Mouse (Mus musculus) CH12.LX (cell line): Measurements from ENCODE around the gene Coa4. TPM values are rescaled to one million over a fixed set of nuclear protein-coding genes. Genes with fewer than 3 reads are reported as not detected.
A peak's percentile ranks its signal among the peaks of the same experiment; 100 is the strongest.

Experiments
- DNase-seq: peaks from one replicate; pipeline ENCODE4 v3.0.0-alpha.2; 2013; ENCODE audit errors: extremely low read depth
- H3K27ac ChIP-seq: 2 replicates; pipeline ENCODE4 v1.5.1; 2012; ENCODE audit warnings: low read depth, mild to moderate bottlenecking, control low read depth, moderate library complexity; ENCODE audit not compliant: insufficient read depth
- H3K27me3 ChIP-seq: replicated peaks from 2 replicates; pipeline ENCODE3; 2012; ENCODE audit warnings: inconsistent platforms
- H3K36me3 ChIP-seq, 2 experiments: replicated peaks in 1 of 2; 2 replicates each; pipeline versions ENCODE3 to v1.6.1; 2012; ENCODE audit warnings: inconsistent platforms in 1 of 2, low read length in 1 of 2, mild to moderate bottlenecking in 1 of 2, mixed read lengths in 1 of 2, moderate library complexity in 1 of 2; ENCODE audit not compliant: control insufficient read depth in 1 of 2, insufficient read depth in 1 of 2
- H3K4me1 ChIP-seq, 2 experiments: 2 replicates each; pipeline ENCODE4 v1.6.1; 2012; ENCODE audit warnings: inconsistent platforms in 1 of 2, moderate library complexity in 1 of 2; ENCODE audit not compliant: insufficient read depth in 2 of 2, control insufficient read depth in 1 of 2
- H3K4me2 ChIP-seq: 2 replicates; pipeline ENCODE4 v1.6.1; 2012; ENCODE audit warnings: low read depth, mild to moderate bottlenecking, control low read depth; ENCODE audit not compliant: poor library complexity, insufficient read depth, severe bottlenecking
- H3K4me3 ChIP-seq, 3 experiments: fragments of 150-350 bp in 1 of 3; sonication (generic) in 1 of 3; replicated peaks in 1 of 3; 2 replicates each; pipeline versions ENCODE3 to v1.5.1; 2011 to 2012; ENCODE audit warnings: low read depth in 2 of 3, low read length in 2 of 3, mild to moderate bottlenecking in 2 of 3, moderate library complexity in 2 of 3, control low read depth in 1 of 3, improper control_type of control experiment in 1 of 3, inconsistent platforms in 1 of 3, mixed read lengths in 1 of 3; ENCODE audit not compliant: poor library complexity in 1 of 3
- H3K79me2 ChIP-seq: replicated peaks from 2 replicates; pipeline ENCODE4 v1.6.1; 2012; ENCODE audit warnings: mild to moderate bottlenecking, moderate library complexity; ENCODE audit not compliant: control insufficient read depth, poor library complexity, insufficient read depth, severe bottlenecking; ENCODE audit errors: extremely low read depth
- H3K9ac ChIP-seq: 2 replicates; pipeline ENCODE4 v1.6.1; 2012; ENCODE audit warnings: low read depth, mild to moderate bottlenecking, control low read depth, moderate library complexity; ENCODE audit not compliant: insufficient read depth
- H3K9me3 ChIP-seq: replicated peaks from 2 replicates; pipeline ENCODE3; 2012; ENCODE audit warnings: low read length, inconsistent platforms, mixed read lengths
- BHLHE40 ChIP-seq: IDR thresholded peaks from 2 replicates; pipeline ENCODE4 v1.6.1; 2011; ENCODE audit warnings: mild to moderate bottlenecking, low read depth, low read length, improper control_type of control experiment
- CHD2 ChIP-seq: IDR thresholded peaks from 2 replicates; pipeline ENCODE4 v1.6.1; 2011; ENCODE audit warnings: low read length, improper control_type of control experiment
- CTCF ChIP-seq, 2 experiments: IDR thresholded peaks in 1 of 2; conservative IDR thresholded peaks in 1 of 2; 2 replicates each; pipeline ENCODE4 v1.5.1; 2011 to 2012; ENCODE audit warnings: low read depth in 2 of 2, low read length in 2 of 2, improper control_type of control experiment in 1 of 2, inconsistent platforms in 1 of 2, mild to moderate bottlenecking in 1 of 2, moderate library complexity in 1 of 2
- ELF1 ChIP-seq: IDR thresholded peaks from 2 replicates; pipeline ENCODE4 v1.6.1; 2014; ENCODE audit warnings: low read depth, mild to moderate bottlenecking, inconsistent platforms, low read length, improper control_type of control experiment
- ETS1 ChIP-seq: conservative IDR thresholded peaks from 2 replicates; pipeline ENCODE4 v1.6.1; 2012; ENCODE audit warnings: low read depth, mild to moderate bottlenecking, inconsistent platforms, low read length, improper control_type of control experiment, moderate library complexity
- GABPA ChIP-seq: IDR thresholded peaks from 2 replicates; pipeline ENCODE4 v1.6.1; 2012; ENCODE audit warnings: low read depth, low read length, improper control_type of control experiment, inconsistent platforms; ENCODE audit not compliant: insufficient replicate concordance
- HCFC1 ChIP-seq: IDR thresholded peaks from 2 replicates; pipeline ENCODE4 v1.6.1; 2012; ENCODE audit warnings: low read depth, mild to moderate bottlenecking, inconsistent platforms, low read length, improper control_type of control experiment
- IRF4 ChIP-seq: IDR thresholded peaks from 2 replicates; pipeline ENCODE4 v1.6.1; 2014; ENCODE audit warnings: low read depth, mild to moderate bottlenecking, inconsistent platforms, low read length, improper control_type of control experiment
- KAT2A ChIP-seq: IDR thresholded peaks from 2 replicates; pipeline ENCODE4 v1.6.1; 2012; ENCODE audit warnings: low read length, improper control_type of control experiment, inconsistent platforms; ENCODE audit not compliant: insufficient replicate concordance
- MAFK ChIP-seq: IDR thresholded peaks from 2 replicates; pipeline ENCODE4 v1.6.1; 2011; ENCODE audit warnings: low read length, improper control_type of control experiment; ENCODE audit not compliant: insufficient replicate concordance
- MAX ChIP-seq: IDR thresholded peaks from 2 replicates; pipeline ENCODE4 v1.6.1; 2011; ENCODE audit warnings: low read length, improper control_type of control experiment
- MAZ ChIP-seq: IDR thresholded peaks from 2 replicates; pipeline ENCODE4 v1.6.1; 2012; ENCODE audit warnings: low read depth, mild to moderate bottlenecking, inconsistent platforms, low read length, improper control_type of control experiment, moderate library complexity
- MEF2A ChIP-seq: IDR thresholded peaks from 2 replicates; pipeline ENCODE4 v1.6.1; 2014; ENCODE audit warnings: low read depth, mild to moderate bottlenecking, inconsistent platforms, low read length, improper control_type of control experiment, borderline replicate concordance
- MXI1 ChIP-seq: IDR thresholded peaks from 2 replicates; pipeline ENCODE4 v1.6.1; 2011; ENCODE audit warnings: mild to moderate bottlenecking, low read depth, low read length, improper control_type of control experiment
- MYC ChIP-seq: IDR thresholded peaks from 2 replicates; pipeline ENCODE4 v1.6.1; 2011; ENCODE audit warnings: low read depth, mild to moderate bottlenecking, improper control_type of control experiment, low read length
- NELFE ChIP-seq: IDR thresholded peaks from 2 replicates; pipeline ENCODE4 v1.6.1; 2011; ENCODE audit warnings: low read depth, low read length, improper control_type of control experiment
- POLR2A ChIP-seq: IDR thresholded peaks from 2 replicates; pipeline ENCODE4 v1.6.1; 2011; ENCODE audit warnings: low read depth, mild to moderate bottlenecking, improper control_type of control experiment, low read length
- POLR2AphosphoS2 ChIP-seq: IDR thresholded peaks from 2 replicates; pipeline ENCODE4 v1.6.1; 2011; ENCODE audit warnings: low read depth, low read length, improper control_type of control experiment
- RAD21 ChIP-seq: IDR thresholded peaks from 2 replicates; pipeline ENCODE4 v1.6.1; 2011; ENCODE audit warnings: low read depth, mild to moderate bottlenecking, low read length, improper control_type of control experiment, moderate library complexity
- SMC3 ChIP-seq: IDR thresholded peaks from 2 replicates; pipeline ENCODE4 v1.6.1; 2011; ENCODE audit warnings: low read depth, low read length, improper control_type of control experiment
- TCF12 ChIP-seq: IDR thresholded peaks from 2 replicates; pipeline ENCODE4 v1.6.1; 2014; ENCODE audit warnings: low read depth, mild to moderate bottlenecking, inconsistent platforms, low read length, improper control_type of control experiment
- USF1 ChIP-seq: IDR thresholded peaks from 2 replicates; pipeline ENCODE4 v1.6.1; 2014; ENCODE audit warnings: low read depth, mild to moderate bottlenecking, inconsistent platforms, low read length, improper control_type of control experiment
- ZKSCAN1 ChIP-seq: IDR thresholded peaks from 2 replicates; pipeline ENCODE4 v1.6.1; 2012; ENCODE audit warnings: low read depth, inconsistent platforms, low read length, improper control_type of control experiment, borderline replicate concordance
- ZMIZ1 ChIP-seq: IDR thresholded peaks from 2 replicates; pipeline ENCODE4 v1.6.1; 2012; ENCODE audit warnings: low read depth, mild to moderate bottlenecking, inconsistent platforms, low read length, improper control_type of control experiment
- dilution Hi-C: fragments of 300-500 bp; cut with MboI; formaldehyde crosslinking; loops from 2 replicates; pipeline ENCODE4 v1.14.3; 2020; ENCODE audit warnings: low sequenced_read_pairs; ENCODE audit not compliant: extremely low pct_unique_long_range_greater_than_20kb, extremely low pct_ligation_motif_present
- in situ Hi-C: fragments of 300-500 bp; cut with MboI; formaldehyde crosslinking; loops from 3 replicates; pipeline ENCODE4 v1.14.3; 2019; ENCODE audit warnings: low sequenced_read_pairs, low pct_ligation_motif_present, low pct_unique_long_range_greater_than_20kb, mixed read lengths
- polyA plus RNA-seq: library from polyadenylated mRNA; unstranded; fragments of >175 nt; gene quantifications from 2 replicates; pipeline ENCODE4 v1.2.1, GENCODE M21; 2012; ENCODE audit warnings: low read depth; ENCODE audit not compliant: insufficient read length
- total RNA-seq, 2 experiments: library from RNA; depleted of rRNA; stranded (reverse); fragments of 300-350 nt in 1 of 2; fragments of >200 nt in 1 of 2; gene quantifications; 2 replicates each; pipeline ENCODE4 v1.2.3; 2012 to 2014

Gene Coa4
- total and polyA plus RNA-seq, 3 experiments = 22.9 to 24.1 (median 24.1) TPM

DNA sequence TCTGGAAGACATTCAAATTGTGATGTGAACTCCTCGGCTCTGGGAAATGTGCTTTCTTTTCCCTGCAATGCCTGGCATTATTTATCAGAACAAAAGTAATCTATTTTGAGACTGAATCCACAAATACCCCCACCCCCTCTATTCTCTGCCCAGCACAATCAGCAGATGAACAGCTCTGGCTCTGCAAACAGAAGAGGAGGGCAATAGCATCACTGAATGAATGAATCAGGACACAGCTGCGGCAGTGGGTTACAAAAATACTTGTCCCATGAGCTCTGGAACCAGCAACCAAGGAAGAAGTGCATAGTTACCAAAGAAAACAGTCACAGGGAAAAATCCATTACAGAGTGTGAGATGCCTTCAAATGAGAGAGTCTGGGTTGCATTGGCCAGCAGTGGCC is 41.9 kb downstream of the Coa4 start:
- Histone ChIP-seq H3K9ac (no peak overlapping the region), H3K4me2 (no peak overlapping the region), H3K36me3 (peaks cover 2 to 17% of the 10 kb centered on the region in 2 experiments), H3K27me3 (no peaks in the 10 kb centered on the region), H3K9me3 (no peaks in the 10 kb centered on the region), H3K79me2 (no peaks in the 10 kb centered on the region; the same call in 1 of the 2 replicates), H3K4me3 (no peak overlapping the region), H3K27ac (no peak overlapping the region), H3K4me1 (peaks cover 0 to 13% of the 10 kb centered on the region in 2 experiments; a peak in 2 of 4 replicates)
- in situ Hi-C loops = no loop called here
- no peak for TF ChIP-seq MAZ
- no peak for TF ChIP-seq NELFE
- no peak for TF ChIP-seq HCFC1
- dilution Hi-C loops = no loop called here
- no peak for DNase-seq

DNA sequence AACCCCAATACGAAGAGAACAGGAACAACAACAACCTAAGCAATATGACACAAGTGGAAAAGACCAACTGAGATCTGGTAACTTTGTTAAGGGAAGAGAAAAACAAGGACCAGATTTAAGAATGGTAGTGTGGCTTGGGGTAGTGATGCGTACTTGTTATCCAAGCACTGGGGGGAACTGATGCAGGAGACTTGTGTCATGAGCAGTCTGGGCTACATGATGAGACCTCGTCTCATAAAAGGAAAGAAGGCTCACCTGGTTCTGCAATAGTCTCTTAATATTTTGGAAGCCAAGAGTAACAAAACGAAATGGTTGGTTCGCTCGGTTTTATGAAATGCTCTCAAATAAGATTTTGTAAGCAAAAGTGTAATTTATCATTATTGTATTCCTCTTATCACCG is 45.4 kb downstream of the Coa4 start:
- in situ Hi-C loops = loop anchor here (5.0 kb wide), 1 partner anchor 45 kb away; the partner anchor contains the start of gene Coa4
- Histone ChIP-seq H3K36me3 (peaks cover 0 to 8% of the 10 kb centered on the region in 2 experiments), H3K4me1 (peaks cover 0 to 13% of the 10 kb centered on the region in 2 experiments; a peak in 2 of 4 replicates), H3K27me3 (no peaks in the 10 kb centered on the region), H3K9me3 (no peaks in the 10 kb centered on the region), H3K9ac (peak overlapping the region; percentile 94), H3K79me2 (no peaks in the 10 kb centered on the region; the same call in 1 of the 2 replicates), H3K27ac (no peak overlapping the region), H3K4me2 (peak overlapping the region; percentile 99), H3K4me3 (peak overlapping the region; percentile 59 to 82 (median 79))
- dilution Hi-C loops = no loop called here
- TF ChIP-seq MAFK = no peak
- TF ChIP-seq CTCF (conservative IDR thresholded peaks at IDR 0.05 in 1 of 2, IDR thresholded peaks at IDR 0.05 in 1 of 2; ENCODE audit: low read depth in 2 of 2, low read length in 2 of 2) = no peak
- no peak for TF ChIP-seq MAZ
- TF ChIP-seq MYC = no peak
- TF ChIP-seq ZKSCAN1 = no peak
- no peak for TF ChIP-seq POLR2A
- no peak for TF ChIP-seq RAD21
- no peak for TF ChIP-seq ELF1
- no peak for TF ChIP-seq NELFE
- no peak for TF ChIP-seq ETS1
- TF ChIP-seq IRF4 = no peak
- no peak for TF ChIP-seq MAX
- TF ChIP-seq POLR2AphosphoS2 = no peak
- DNase-seq = no peak

GRCm38 (mm10) chr7:100582727-100583236 is 45.9 kb downstream of the Coa4 start:
- H3K4me3 ChIP-seq = peak overlapping the region; percentile 59 to 82 (median 79)
- no peaks in the 10 kb centered on the region for H3K27me3 ChIP-seq
- peak overlapping the region; percentile 65; the same call in 1 of the 2 replicates for H3K27ac ChIP-seq
- H3K36me3 ChIP-seq = peaks cover 0 to 8% of the 10 kb centered on the region in 2 experiments
- dilution Hi-C loops = no loop called here
- peak overlapping the region; percentile 99; the same call in 1 of the 2 replicates for H3K4me2 ChIP-seq
- H3K4me1 ChIP-seq = peaks cover 0 to 13% of the 10 kb centered on the region in 2 experiments; a peak in 2 of 4 replicates
- no peaks in the 10 kb centered on the region for H3K9me3 ChIP-seq
- DNase-seq = peak; percentile 89
- no peaks in the 10 kb centered on the region; the same call in 1 of the 2 replicates for H3K79me2 ChIP-seq
- in situ Hi-C loops = loop anchor here (5.0 kb wide), 1 partner anchor 45 kb away; the partner anchor contains the start of gene Coa4
- peak overlapping the region; percentile 94 for H3K9ac ChIP-seq
- TF ChIP-seq ZKSCAN1 (no peak), CHD2 (no peak), POLR2AphosphoS2 (no peak), SMC3 (no peak), KAT2A (peak; percentile 84; the same call in 1 of the 2 replicates), MAFK (no peak), ZMIZ1 (no peak), MXI1 (peak; percentile 96), USF1 (no peak), ETS1 (peak; percentile 47; the same call in 1 of the 2 replicates), GABPA (no peak; the same call in 1 of the 2 replicates), TCF12 (peak; percentile 82), BHLHE40 (peak; percentile 96), POLR2A (no peak; the same call in none of the 2 replicates), MEF2A (0 out of 2 replicates have a peak, but pooled peaks have one; percentile 29)
